Mouse (Mus musculus): ENCODE results near the gene Erp29.
"Not testable (repeated sequence)": the region's sequence is repeated elsewhere in the genome, so short reads cannot be mapped to it uniquely, and the experiment has no call there.

The Erp29 gene

GRCm38 (mm10) chr5:121452026-121452869 is at the start of gene Erp29:
Gene Erp29 (minus strand): TSS chr5:121452506.
- peak; percentile 87 to 95 for DNase-seq (ENCODE audit: low spot score in 2 of 2)

- not testable (repeated sequence) for DNase-seq (ENCODE audit: low spot score in 2 of 2)
Measured at GRCm38 (mm10) chr5:121501424-121501996, 49.2 kb upstream of the Erp29 start.

GRCm38 (mm10) chr5:121500719-121501118 is 48.4 kb upstream of the Erp29 start:
- DNase-seq (ENCODE audit: low spot score in 2 of 2): no peak

- peak; percentile 21 to 42 for DNase-seq (ENCODE audit: low spot score in 2 of 2)
Measured at GRCm38 (mm10) chr5:121493305-121493704, 41.0 kb upstream of the Erp29 start.

- no peak for DNase-seq (ENCODE audit: low spot score in 2 of 2)
Measured at GRCm38 (mm10) chr5:121484801-121485200, 32.5 kb upstream of the Erp29 start.

GRCm38 (mm10) chr5:121477680-121478079 is 25.4 kb upstream of the Erp29 start:
- no peak for DNase-seq (ENCODE audit: low spot score in 2 of 2)

GRCm38 (mm10) chr5:121476040-121476439 is 23.7 kb upstream of the Erp29 start:
- DNase-seq (ENCODE audit: low spot score in 2 of 2): no peak

GRCm38 (mm10) chr5:121474610-121475009 is 22.3 kb upstream of the Erp29 start:
- no peak for DNase-seq (ENCODE audit: low spot score in 2 of 2)

GRCm38 (mm10) chr5:121472411-121472810 is 20.1 kb upstream of the Erp29 start:
- no peak for DNase-seq (ENCODE audit: low spot score in 2 of 2)

GRCm38 (mm10) chr5:121469566-121469965 is 17.3 kb upstream of the Erp29 start:
- no peak for DNase-seq (ENCODE audit: low spot score in 2 of 2)

- DNase-seq (ENCODE audit: low spot score in 2 of 2): no peak
Measured at GRCm38 (mm10) chr5:121463601-121464250, 11.4 kb upstream of the Erp29 start.

GRCm38 (mm10) chr5:121462967-121463366 is 10.7 kb upstream of the Erp29 start:
- DNase-seq (ENCODE audit: low spot score in 2 of 2): no peak

- DNase-seq (ENCODE audit: low spot score in 2 of 2): no peak
Measured at GRCm38 (mm10) chr5:121462171-121462502, 9.8 kb upstream of the Erp29 start.

- DNase-seq (ENCODE audit: low spot score in 2 of 2): no peak
Measured at GRCm38 (mm10) chr5:121461339-121462170, 9.2 kb upstream of the Erp29 start.

GRCm38 (mm10) chr5:121455510-121456265 is 3.4 kb upstream of the Erp29 start:
- DNase-seq (ENCODE audit: low spot score in 2 of 2): no peak

GRCm38 (mm10) chr5:121454503-121454782 is 2.1 kb upstream of the Erp29 start:
- no peak for DNase-seq (ENCODE audit: low spot score in 2 of 2)

- no peak for DNase-seq (ENCODE audit: low spot score in 2 of 2)
Measured at GRCm38 (mm10) chr5:121453743-121454502, 1.6 kb upstream of the Erp29 start.

GRCm38 (mm10) chr5:121452906-121453305 is 600 bp upstream of the Erp29 start:
- DNase-seq (ENCODE audit: low spot score in 2 of 2): no peak

- DNase-seq (ENCODE audit: low spot score in 2 of 2): no peak
Measured at GRCm38 (mm10) chr5:121451644-121452025, 671 bp downstream of the Erp29 start, which contains the start of gene Tmem116. Gene Tmem116 (plus strand): TSS chr5:121451893.

GRCm38 (mm10) chr5:121451203-121451602 is 1.1 kb downstream of the Erp29 start:
- no peak for DNase-seq (ENCODE audit: low spot score in 2 of 2)

- no peak for DNase-seq (ENCODE audit: low spot score in 2 of 2)
Measured at GRCm38 (mm10) chr5:121450476-121450875, 1.8 kb downstream of the Erp29 start.

All from frontal cortex, postnatal 25 days (tissue).